In genomic region chr1:5382372-5382771, GRCm38 (mm10) we compare ENCODE assay signal across 19 mouse cellular contexts.
DNase-seq lines count a peak whose midpoint lies in the region.
"Had no signal": no experiment of that assay in that cellular context is flagged by ENCODE, and none has a peak within 500 bp of the region (broad histone marks: within the 10 kb centered on the region; RNA-seq: fewer than 3 reads in every experiment).

No protein-coding gene starts in this region.

- intact Hi-C loops in heart, postnatal 10 days (cut with DNase I): no loop called here

- DNase-seq in frontal cortex, postnatal 36 days (ENCODE audit: low spot score in 2 of 2): peak; percentile 8 to 52
- no peak for DNase-seq in frontal cortex, postnatal 14 days (ENCODE audit: low spot score in 2 of 2)
- DNase-seq in layer of hippocampus, adult 9-11 months: peak; percentile 26
- no peak for DNase-seq in layer of hippocampus, postnatal 25 days (ENCODE audit: extremely low spot score in 1 of 2, low spot score in 1 of 2)
- DNase-seq in right cerebral cortex, adult 2 months (ENCODE audit: low spot score in 2 of 2): peak; percentile 7 to 37
- no peak for DNase-seq in right cerebral cortex, postnatal 14 days
- DNase-seq in telencephalon, adult 2 months (ENCODE audit: low read depth, low spot score): peak; percentile 44
- DNase-seq in heart, postnatal 10 days: no peak
- DNase-seq: adrenal gland, adult 2 months; adrenal gland, postnatal 14 days; cerebellum, adult 11-12 months; cerebellum, adult 8-10 months; cerebellum, postnatal 10 days; cerebellum, postnatal 36 days; embryo, embryonic 11 days; gastrocnemius, postnatal 25 days; heart, adult 18-20 months; heart, postnatal 14 days; heart, postnatal 4 days had no signal

Comparison
In these comparisons a context has a peak if more than half of its experiments do, and no peak if none do; other contexts are left out.
1. DNase-seq: peak in frontal cortex, postnatal 36 days (2 of 2), layer of hippocampus, adult 9-11 months (single experiment), right cerebral cortex, adult 2 months (2 of 2) and telencephalon, adult 2 months (single experiment); none in frontal cortex, postnatal 14 days (0 of 2), layer of hippocampus, postnatal 25 days (0 of 2), right cerebral cortex, postnatal 14 days (single experiment) and heart, postnatal 10 days (0 of 2).